Mouse (Mus musculus): ENCODE measurements around the gene Gpr82.

DNA sequence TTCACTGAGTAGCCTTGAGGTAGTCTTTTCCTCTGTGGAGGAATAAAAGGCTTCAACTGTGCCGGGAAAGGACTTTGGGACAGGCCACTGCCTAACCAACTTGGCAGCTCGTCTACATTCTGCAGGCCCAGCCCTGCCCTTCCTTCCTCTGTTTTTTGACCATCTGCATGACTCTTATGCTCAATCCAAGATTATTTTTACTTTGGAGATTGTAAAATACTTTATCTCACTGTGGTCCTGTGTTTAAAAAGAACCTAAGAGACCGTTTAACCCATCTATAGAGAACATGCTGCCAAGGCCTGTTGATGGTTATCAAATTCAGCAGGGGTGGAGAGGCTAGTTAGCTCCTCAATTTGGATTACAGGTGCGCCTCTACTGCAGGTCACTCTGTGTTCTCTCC, 39.7 kb upstream of the Gpr82 start:
- TF ChIP-seq POLR2A (IDR thresholded peaks at IDR 0.05; ENCODE audit: borderline replicate concordance, extremely low read depth, insufficient read depth, insufficient read length, poor library complexity, severe bottlenecking): no peak
- no peak for TF ChIP-seq CTCF (IDR thresholded peaks at IDR 0.05; ENCODE audit: borderline replicate concordance, extremely low read depth, insufficient read depth, insufficient read length)
